Mouse (Mus musculus): ENCODE results near the gene Usp18. TPM values are rescaled to one million over a fixed set of nuclear protein-coding genes. Genes with fewer than 3 reads are reported as not detected.

The Usp18 gene
- polyA plus RNA-seq, 1 experiment from 2014 or later: 1.7 TPM

GRCm38 (mm10) chr6:121210926-121211289, 34.8 kb upstream of the Usp18 start:
- H3K4me2 ChIP-seq (ENCODE audit: low read length): peak overlapping the region; percentile 96
- H3K9me3 ChIP-seq (ENCODE audit: control insufficient read depth, low read length): 0 out of 2 replicates have a peak, but pooled peaks cover 3% of the 10 kb centered on the region
- H3K4me1 ChIP-seq (ENCODE audit: control insufficient read depth in 2 of 2, insufficient read depth in 2 of 2, low read length in 2 of 2): peaks cover 8 to 16% of the 10 kb centered on the region in 2 experiments; a peak in 3 of 4 replicates
- WGBS: 2% methylated on average over 12 of the region's 12 CpGs
- H3K4me3 ChIP-seq (ENCODE audit: control insufficient read depth in 1 of 2, insufficient read depth in 1 of 2, low read depth in 1 of 2, low read length in 2 of 2): peak overlapping the region; percentile 44 to 49
- H3K27ac ChIP-seq (replicated peaks in 1 of 2; ENCODE audit: control insufficient read depth in 1 of 2, insufficient read depth in 1 of 2, low read depth in 2 of 2, low read length in 2 of 2): no peak overlapping the region
- peaks cover 32% of the 10 kb centered on the region for H3K27me3 ChIP-seq (ENCODE audit: control insufficient read depth, insufficient read depth, low read length)
- H3K9ac ChIP-seq (ENCODE audit: low read length): peak overlapping the region; percentile 48
- no peak for ATAC-seq (ENCODE audit: insufficient number of reproducible peaks, insufficient read depth, low FRiP score, low read depth)
- no peaks in the 10 kb centered on the region for H3K36me3 ChIP-seq (ENCODE audit: control insufficient read depth, insufficient read depth, low read length)

- Histone ChIP-seq H3K36me3 (ENCODE audit: control insufficient read depth, insufficient read depth, low read length) (no peaks in the 10 kb centered on the region), H3K4me2 (ENCODE audit: low read length) (peak overlapping the region; percentile 96), H3K4me1 (ENCODE audit: control insufficient read depth in 2 of 2, insufficient read depth in 2 of 2, low read length in 2 of 2) (peaks cover 8 to 16% of the 10 kb centered on the region in 2 experiments; a peak in 3 of 4 replicates), H3K27ac (replicated peaks in 1 of 2; ENCODE audit: control insufficient read depth in 1 of 2, insufficient read depth in 1 of 2, low read depth in 2 of 2, low read length in 2 of 2) (no peak overlapping the region), H3K27me3 (ENCODE audit: control insufficient read depth, insufficient read depth, low read length) (peaks cover 32% of the 10 kb centered on the region), H3K9ac (ENCODE audit: low read length) (no peak overlapping the region; the same call in 1 of the 2 replicates), H3K9me3 (ENCODE audit: control insufficient read depth, low read length) (0 out of 2 replicates have a peak, but pooled peaks cover 3% of the 10 kb centered on the region), H3K4me3 (ENCODE audit: control insufficient read depth in 1 of 2, insufficient read depth in 1 of 2, low read depth in 1 of 2, low read length in 2 of 2) (peak overlapping the region in 1 of 2 experiments; percentile 49; a peak in 2 of 4 replicates)
- 14% methylated on average over 4 of the region's 5 CpGs for WGBS
- ATAC-seq (ENCODE audit: insufficient number of reproducible peaks, insufficient read depth, low FRiP score, low read depth): no peak
Observed at GRCm38 (mm10) chr6:121211743-121212142, 34.0 kb upstream of the Usp18 start.

GRCm38 (mm10) chr6:121212988-121213387, 32.7 kb upstream of the Usp18 start:
- peaks cover 8 to 16% of the 10 kb centered on the region in 2 experiments; a peak in 3 of 4 replicates for H3K4me1 ChIP-seq (ENCODE audit: control insufficient read depth in 2 of 2, insufficient read depth in 2 of 2, low read length in 2 of 2)
- H3K36me3 ChIP-seq (ENCODE audit: control insufficient read depth, insufficient read depth, low read length): no peaks in the 10 kb centered on the region
- H3K4me3 ChIP-seq (ENCODE audit: control insufficient read depth in 1 of 2, insufficient read depth in 1 of 2, low read depth in 1 of 2, low read length in 2 of 2): no peak overlapping the region
- ATAC-seq (ENCODE audit: insufficient number of reproducible peaks, insufficient read depth, low FRiP score, low read depth): no peak
- H3K9me3 ChIP-seq (ENCODE audit: control insufficient read depth, low read length): 0 out of 2 replicates have a peak, but pooled peaks cover 2% of the 10 kb centered on the region
- H3K4me2 ChIP-seq (ENCODE audit: low read length): no peak overlapping the region
- H3K9ac ChIP-seq (ENCODE audit: low read length): no peak overlapping the region
- H3K27ac ChIP-seq (replicated peaks in 1 of 2; ENCODE audit: control insufficient read depth in 1 of 2, insufficient read depth in 1 of 2, low read depth in 2 of 2, low read length in 2 of 2): no peak overlapping the region
- peaks cover 32% of the 10 kb centered on the region for H3K27me3 ChIP-seq (ENCODE audit: control insufficient read depth, insufficient read depth, low read length)
- WGBS: 64% methylated on average over 4 of the region's 4 CpGs

DNA sequence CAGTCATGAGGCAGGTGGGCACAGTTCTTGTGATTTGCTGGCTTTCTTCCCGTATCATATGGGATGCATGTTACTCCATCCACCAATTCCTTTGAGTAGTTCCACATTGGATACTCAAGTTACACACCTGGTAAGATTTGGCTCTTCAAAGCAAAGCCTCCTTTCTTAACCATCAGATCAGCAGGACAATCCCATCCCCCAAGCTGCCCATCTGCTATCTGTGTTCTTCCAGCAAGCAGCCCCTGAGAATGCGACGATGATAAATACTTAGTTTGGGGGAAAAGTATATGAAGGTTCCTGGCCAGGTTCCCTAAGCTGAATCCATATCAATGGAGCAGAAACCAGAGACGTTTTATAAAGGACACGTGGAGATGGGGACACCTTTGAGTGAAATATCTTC, 31.5 kb upstream of the Usp18 start:
- Histone ChIP-seq H3K36me3 (ENCODE audit: control insufficient read depth, insufficient read depth, low read length) (no peaks in the 10 kb centered on the region), H3K4me3 (ENCODE audit: control insufficient read depth in 1 of 2, insufficient read depth in 1 of 2, low read depth in 1 of 2, low read length in 2 of 2) (no peak overlapping the region), H3K27ac (replicated peaks in 1 of 2; ENCODE audit: control insufficient read depth in 1 of 2, insufficient read depth in 1 of 2, low read depth in 2 of 2, low read length in 2 of 2) (no peak overlapping the region), H3K4me2 (ENCODE audit: low read length) (no peak overlapping the region), H3K4me1 (ENCODE audit: control insufficient read depth in 2 of 2, insufficient read depth in 2 of 2, low read length in 2 of 2) (peaks cover 8 to 16% of the 10 kb centered on the region in 2 experiments; a peak in 3 of 4 replicates), H3K27me3 (ENCODE audit: control insufficient read depth, insufficient read depth, low read length) (peaks cover 29% of the 10 kb centered on the region), H3K9me3 (ENCODE audit: control insufficient read depth, low read length) (no peaks in the 10 kb centered on the region), H3K9ac (ENCODE audit: low read length) (no peak overlapping the region)
- 73% methylated on average over 5 of the region's 5 CpGs for WGBS
- no peak for ATAC-seq (ENCODE audit: insufficient number of reproducible peaks, insufficient read depth, low FRiP score, low read depth)

GRCm38 (mm10) chr6:121214667-121215330, 30.9 kb upstream of the Usp18 start:
- no peak overlapping the region for H3K27ac ChIP-seq (replicated peaks in 1 of 2; ENCODE audit: control insufficient read depth in 1 of 2, insufficient read depth in 1 of 2, low read depth in 2 of 2, low read length in 2 of 2)
- no peak overlapping the region for H3K4me2 ChIP-seq (ENCODE audit: low read length)
- H3K4me1 ChIP-seq (ENCODE audit: control insufficient read depth in 2 of 2, insufficient read depth in 2 of 2, low read length in 2 of 2): peaks cover 8 to 20% of the 10 kb centered on the region in 2 experiments; a peak in 3 of 4 replicates
- peaks cover 23% of the 10 kb centered on the region for H3K27me3 ChIP-seq (ENCODE audit: control insufficient read depth, insufficient read depth, low read length)
- ATAC-seq (ENCODE audit: insufficient number of reproducible peaks, insufficient read depth, low FRiP score, low read depth): no peak
- no peak overlapping the region for H3K9ac ChIP-seq (ENCODE audit: low read length)
- H3K4me3 ChIP-seq (ENCODE audit: control insufficient read depth in 1 of 2, insufficient read depth in 1 of 2, low read depth in 1 of 2, low read length in 2 of 2): no peak overlapping the region
- no peaks in the 10 kb centered on the region for H3K36me3 ChIP-seq (ENCODE audit: control insufficient read depth, insufficient read depth, low read length)
- WGBS: 70% methylated on average over 8 of the region's 8 CpGs
- H3K9me3 ChIP-seq (ENCODE audit: control insufficient read depth, low read length): no peaks in the 10 kb centered on the region

GRCm38 (mm10) chr6:121215336-121215735, 30.4 kb upstream of the Usp18 start:
- Histone ChIP-seq H3K4me3 (ENCODE audit: control insufficient read depth in 1 of 2, insufficient read depth in 1 of 2, low read depth in 1 of 2, low read length in 2 of 2) (no peak overlapping the region), H3K4me2 (ENCODE audit: low read length) (no peak overlapping the region), H3K27ac (replicated peaks in 1 of 2; ENCODE audit: control insufficient read depth in 1 of 2, insufficient read depth in 1 of 2, low read depth in 2 of 2, low read length in 2 of 2) (no peak overlapping the region), H3K36me3 (ENCODE audit: control insufficient read depth, insufficient read depth, low read length) (no peaks in the 10 kb centered on the region), H3K9ac (ENCODE audit: low read length) (no peak overlapping the region), H3K27me3 (ENCODE audit: control insufficient read depth, insufficient read depth, low read length) (peaks cover 20% of the 10 kb centered on the region), H3K9me3 (ENCODE audit: control insufficient read depth, low read length) (no peaks in the 10 kb centered on the region), H3K4me1 (ENCODE audit: control insufficient read depth in 2 of 2, insufficient read depth in 2 of 2, low read length in 2 of 2) (peaks cover 9 to 18% of the 10 kb centered on the region in 2 experiments; a peak in 3 of 4 replicates)
- WGBS: 66% methylated on average over 5 of the region's 5 CpGs
- no peak for ATAC-seq (ENCODE audit: insufficient number of reproducible peaks, insufficient read depth, low FRiP score, low read depth)

DNA sequence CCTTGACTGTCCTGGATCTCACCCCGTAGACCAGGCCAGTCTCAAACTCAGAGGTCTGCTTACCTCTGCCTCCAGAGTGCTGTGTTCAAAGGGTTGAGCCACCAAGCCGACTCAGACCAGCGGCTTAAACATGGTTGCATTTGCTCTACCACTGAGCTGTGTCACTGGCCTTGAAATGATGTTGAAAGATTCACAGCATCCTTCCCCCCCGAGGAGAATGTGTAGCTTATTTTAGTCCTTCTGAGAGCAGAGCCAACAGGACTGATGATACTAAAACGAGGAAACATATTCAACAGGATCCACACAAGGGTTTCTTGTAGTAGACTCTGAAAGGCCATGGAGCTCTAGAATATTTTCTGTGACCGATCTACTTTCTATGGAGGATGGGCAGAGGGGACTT, 29.8 kb upstream of the Usp18 start:
- WGBS: 70% methylated on average over 6 of the region's 6 CpGs
- ATAC-seq (ENCODE audit: insufficient number of reproducible peaks, insufficient read depth, low FRiP score, low read depth): no peak
- H3K27me3 ChIP-seq (ENCODE audit: control insufficient read depth, insufficient read depth, low read length): peaks cover 14% of the 10 kb centered on the region

More for the DNA sequence above, 29.8 kb upstream of the Usp18 start:
- no peak overlapping the region for H3K27ac ChIP-seq (replicated peaks in 1 of 2; ENCODE audit: control insufficient read depth in 1 of 2, insufficient read depth in 1 of 2, low read depth in 2 of 2, low read length in 2 of 2)
- H3K4me3 ChIP-seq (ENCODE audit: control insufficient read depth in 1 of 2, insufficient read depth in 1 of 2, low read depth in 1 of 2, low read length in 2 of 2): no peak overlapping the region
- H3K4me2 ChIP-seq (ENCODE audit: low read length): no peak overlapping the region
- no peaks in the 10 kb centered on the region for H3K9me3 ChIP-seq (ENCODE audit: control insufficient read depth, low read length)
- no peak overlapping the region for H3K9ac ChIP-seq (ENCODE audit: low read length)
- H3K4me1 ChIP-seq (ENCODE audit: control insufficient read depth in 2 of 2, insufficient read depth in 2 of 2, low read length in 2 of 2): peaks cover 9 to 13% of the 10 kb centered on the region in 2 experiments; a peak in 3 of 4 replicates
- no peaks in the 10 kb centered on the region for H3K36me3 ChIP-seq (ENCODE audit: control insufficient read depth, insufficient read depth, low read length)

Data from heart, embryonic 14.5 days (tissue).